Mouse (Mus musculus) CH12.LX (cell line): Measurements from ENCODE around the gene Mrpl16.

Experiments
- CTCF ChIP-seq, 2 experiments: IDR thresholded peaks in 1 of 2; conservative IDR thresholded peaks in 1 of 2; 2 replicates each; pipeline ENCODE4 v1.5.1; 2011 to 2012; ENCODE audit warnings: low read depth in 2 of 2, low read length in 2 of 2, improper control_type of control experiment in 1 of 2, inconsistent platforms in 1 of 2, mild to moderate bottlenecking in 1 of 2, moderate library complexity in 1 of 2
- MAX ChIP-seq: IDR thresholded peaks from 2 replicates; pipeline ENCODE4 v1.6.1; 2011; ENCODE audit warnings: low read length, improper control_type of control experiment
- MXI1 ChIP-seq: IDR thresholded peaks from 2 replicates; pipeline ENCODE4 v1.6.1; 2011; ENCODE audit warnings: mild to moderate bottlenecking, low read depth, low read length, improper control_type of control experiment
- POLR2A ChIP-seq: IDR thresholded peaks from 2 replicates; pipeline ENCODE4 v1.6.1; 2011; ENCODE audit warnings: low read depth, mild to moderate bottlenecking, improper control_type of control experiment, low read length
- RAD21 ChIP-seq: IDR thresholded peaks from 2 replicates; pipeline ENCODE4 v1.6.1; 2011; ENCODE audit warnings: low read depth, mild to moderate bottlenecking, low read length, improper control_type of control experiment, moderate library complexity

DNA sequence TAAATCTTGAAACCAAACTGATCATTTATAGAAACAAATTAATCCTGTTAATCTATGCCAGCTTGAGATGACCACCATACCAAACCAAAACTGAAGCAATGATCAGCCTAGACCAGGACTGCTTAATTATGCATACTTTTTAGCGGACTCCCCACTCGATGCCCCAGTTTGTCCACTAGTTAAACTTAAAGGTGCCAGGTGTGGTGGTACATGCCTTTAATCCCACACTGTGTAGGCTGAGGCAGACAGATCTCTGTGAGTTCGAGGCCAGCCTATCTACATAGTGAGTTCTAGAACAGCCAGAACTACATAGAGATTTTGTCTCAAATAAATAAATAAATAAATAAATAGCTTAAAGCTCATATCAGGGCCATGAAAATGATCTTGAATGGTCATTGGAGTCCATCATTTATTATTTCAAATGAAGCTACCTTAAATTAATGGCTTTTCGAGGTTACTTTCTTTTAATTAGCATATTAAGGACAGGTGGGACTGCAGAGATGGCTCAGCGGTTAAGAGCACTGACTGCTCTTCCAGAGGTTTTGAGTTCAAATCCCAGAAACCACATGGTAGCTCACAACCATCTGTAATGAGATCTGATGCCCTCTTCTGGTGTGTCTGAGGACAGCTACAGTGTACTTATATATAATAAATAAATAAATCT lies 802 bp upstream of the Mrpl16 start:
- TF ChIP-seq POLR2A: no peak
- TF ChIP-seq CTCF (conservative IDR thresholded peaks at IDR 0.05 in 1 of 2, IDR thresholded peaks at IDR 0.05 in 1 of 2; ENCODE audit: low read depth in 2 of 2, low read length in 2 of 2): no peak
- no peak for TF ChIP-seq MAX
- TF ChIP-seq MXI1: no peak
- no peak for TF ChIP-seq RAD21
